Mouse (Mus musculus) brown adipose tissue, adult 24 weeks (tissue): ENCODE measurements around the gene Recql5. TPM values are rescaled to one million over a fixed set of nuclear protein-coding genes. Genes with fewer than 3 reads are reported as not detected.

Experiments used
- H3K27ac ChIP-seq: fragments of 200-500 bp; replicated peaks from 2 replicates; pipeline ENCODE4 v1.5.1; 2012; ENCODE audit warnings: low read depth, mild to moderate bottlenecking, low read length
- H3K4me1 ChIP-seq: fragments of 200-500 bp; 2 replicates; pipeline ENCODE4 v1.6.1; 2012; ENCODE audit warnings: low read length, mixed read lengths; ENCODE audit not compliant: control insufficient read depth, insufficient read depth, insufficient read length
- H3K4me3 ChIP-seq: fragments of 200-500 bp; 2 replicates; pipeline ENCODE4 v1.5.1; 2012; ENCODE audit warnings: low read depth, mild to moderate bottlenecking, low read length, moderate library complexity; ENCODE audit not compliant: insufficient read depth
- polyA plus RNA-seq: library from polyadenylated mRNA; stranded (reverse); fragments of >200 nt; gene quantifications from 2 replicates; pipeline ENCODE4 v1.2.4, GENCODE M21; 2012; ENCODE audit not compliant: missing spikeins, insufficient read depth, insufficient read length

Recql5 gene
- polyA plus RNA-seq, 1 experiment: 4.2 TPM

GRCm38 (mm10) chr11:115899486-115900266 is 33.6 kb downstream of the Recql5 start, which contains the start of gene Smim5:
Gene Smim5 (plus strand): TSS chr11:115899966.
- Histone ChIP-seq H3K4me3 (no peak within 1 kb of the TSS), H3K27ac (no peak within 1 kb of the TSS), H3K4me1 (no peaks in the 10 kb centered on the region; the same call in 1 of the 2 replicates)

GRCm38 (mm10) chr11:115898886-115899285 is 34.4 kb downstream of the Recql5 start:
- no peak overlapping the region for H3K27ac ChIP-seq
- H3K4me1 ChIP-seq: no peaks in the 10 kb centered on the region; the same call in 1 of the 2 replicates
- no peak overlapping the region for H3K4me3 ChIP-seq

DNA sequence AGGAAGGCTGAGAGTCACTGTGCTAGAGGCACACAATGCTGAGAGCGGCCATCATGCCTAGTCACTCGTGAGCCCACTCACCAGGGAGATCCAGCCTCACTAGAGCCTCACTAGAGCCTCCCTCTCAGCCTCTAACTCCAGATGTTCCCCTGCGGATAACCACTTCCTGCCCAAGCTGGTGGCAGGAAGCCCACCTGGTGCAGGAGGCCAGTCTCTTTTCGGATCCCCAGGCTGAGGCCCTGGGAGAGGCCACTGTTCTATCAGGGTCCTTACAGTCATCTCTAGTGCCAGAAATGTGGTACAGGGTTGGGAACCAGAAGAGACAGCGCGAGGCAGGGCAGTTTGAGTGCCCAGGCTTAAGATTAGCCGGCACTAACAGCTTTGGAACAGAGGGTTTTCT is 34.8 kb downstream of the Recql5 start:
- H3K4me3 ChIP-seq: no peak overlapping the region
- no peak overlapping the region for H3K27ac ChIP-seq

DNA sequence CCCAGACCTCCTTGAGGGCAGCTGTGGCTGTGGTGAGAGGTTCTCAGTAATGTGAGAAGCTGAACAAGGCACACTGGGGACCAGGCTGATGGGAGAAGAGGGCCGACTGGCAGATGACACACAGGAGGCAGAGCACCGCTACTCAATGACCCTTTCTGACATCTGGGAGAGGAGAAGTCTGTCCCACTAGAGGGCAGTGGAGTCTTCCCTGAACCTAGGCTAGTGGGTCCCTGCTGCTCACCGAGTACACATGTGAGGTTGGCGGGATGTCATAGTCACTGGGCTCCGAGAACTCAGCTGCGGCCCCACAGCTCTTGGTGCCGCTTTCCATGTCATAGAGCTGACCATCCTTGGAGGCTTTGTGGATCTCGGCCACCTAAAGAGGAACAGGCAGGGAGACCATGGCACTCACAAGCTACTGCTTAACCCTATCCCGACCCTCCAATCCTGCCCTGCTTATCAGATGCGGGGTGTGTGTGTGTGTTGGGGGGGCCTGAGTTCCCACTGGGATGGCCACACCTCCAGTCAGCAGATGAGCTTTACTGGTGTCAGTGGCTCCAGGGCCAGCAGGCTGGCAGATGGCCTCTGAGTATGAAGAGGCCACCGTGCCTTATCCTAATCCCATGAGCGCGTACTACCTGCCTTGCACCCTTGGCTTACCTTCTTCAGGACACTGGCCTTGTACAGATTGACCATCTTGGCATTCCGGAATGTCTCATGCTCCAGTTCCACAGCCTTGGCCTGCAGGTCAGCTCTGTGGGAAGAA is 38.3 kb downstream of the Recql5 start:
- Histone ChIP-seq H3K27ac (no peak overlapping the region), H3K4me1 (no peaks in the 10 kb centered on the region; the same call in 1 of the 2 replicates), H3K4me3 (no peak overlapping the region)

More for the DNA sequence above, 34.8 kb downstream of the Recql5 start:
- H3K4me1 ChIP-seq: no peaks in the 10 kb centered on the region; the same call in 1 of the 2 replicates

GRCm38 (mm10) chr11:115893071-115893470 is 40.2 kb downstream of the Recql5 start:
- no peak overlapping the region for H3K4me3 ChIP-seq
- no peak overlapping the region for H3K27ac ChIP-seq
- H3K4me1 ChIP-seq: no peaks in the 10 kb centered on the region

GRCm38 (mm10) chr11:115892213-115892612 is 41.1 kb downstream of the Recql5 start:
- H3K4me1 ChIP-seq: no peaks in the 10 kb centered on the region
- no peak overlapping the region for H3K27ac ChIP-seq
- no peak overlapping the region for H3K4me3 ChIP-seq

- H3K27ac ChIP-seq: no peak overlapping the region
- H3K4me3 ChIP-seq: no peak overlapping the region
- no peaks in the 10 kb centered on the region for H3K4me1 ChIP-seq
Observed at GRCm38 (mm10) chr11:115889159-115889558, 44.1 kb downstream of the Recql5 start.

- no peak overlapping the region for H3K4me3 ChIP-seq
- no peaks in the 10 kb centered on the region for H3K4me1 ChIP-seq
- H3K27ac ChIP-seq: no peak overlapping the region
Observed at GRCm38 (mm10) chr11:115888020-115888419, 45.3 kb downstream of the Recql5 start.

DNA sequence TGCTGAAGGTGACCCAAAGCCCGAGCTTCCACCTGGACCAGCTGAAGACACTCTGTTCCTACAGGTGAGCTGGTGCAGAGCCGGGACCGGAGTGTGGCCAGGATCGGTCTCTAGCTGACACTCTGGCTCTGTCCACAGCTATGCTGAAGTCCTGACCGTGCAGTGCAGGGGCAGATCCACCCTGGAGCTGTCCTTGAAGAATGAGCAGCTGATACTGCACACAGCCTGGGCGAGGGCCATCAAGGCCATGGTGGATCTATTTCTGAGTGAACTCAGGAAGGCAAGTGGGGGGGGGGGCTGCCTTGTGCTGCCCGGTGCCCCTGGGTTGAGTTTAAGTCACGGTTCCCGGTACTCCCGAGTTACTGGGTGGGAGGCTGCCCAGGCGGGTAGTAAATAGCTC is 46.8 kb downstream of the Recql5 start:
- no peak overlapping the region for H3K27ac ChIP-seq
- no peaks in the 10 kb centered on the region for H3K4me1 ChIP-seq
- no peak overlapping the region for H3K4me3 ChIP-seq

- Histone ChIP-seq H3K4me3 (no peak overlapping the region), H3K4me1 (no peaks in the 10 kb centered on the region), H3K27ac (no peak overlapping the region)
Observed at GRCm38 (mm10) chr11:115885281-115885680, 48.0 kb downstream of the Recql5 start.

DNA sequence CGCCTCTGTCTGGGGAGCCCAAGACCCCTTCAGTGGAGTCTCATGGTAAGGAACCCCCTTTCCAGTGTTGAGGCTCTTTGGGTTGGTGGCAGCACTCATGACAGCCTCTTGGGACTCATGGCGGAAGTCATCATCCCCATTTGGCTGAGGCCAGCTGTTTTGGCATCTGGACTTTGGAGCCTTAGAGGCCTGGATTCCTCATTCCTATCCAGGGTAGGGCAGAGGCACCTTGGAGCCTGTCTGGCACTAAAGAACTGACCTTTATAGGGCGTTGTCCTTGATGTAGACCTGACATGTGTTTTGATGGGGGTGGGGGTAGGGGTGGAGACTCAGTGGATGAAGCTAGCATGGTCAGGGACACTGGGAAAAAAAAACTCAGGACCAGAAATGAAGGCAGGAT is 48.9 kb downstream of the Recql5 start:
- Histone ChIP-seq H3K4me3 (no peak overlapping the region), H3K4me1 (no peaks in the 10 kb centered on the region), H3K27ac (no peak overlapping the region)

DNA sequence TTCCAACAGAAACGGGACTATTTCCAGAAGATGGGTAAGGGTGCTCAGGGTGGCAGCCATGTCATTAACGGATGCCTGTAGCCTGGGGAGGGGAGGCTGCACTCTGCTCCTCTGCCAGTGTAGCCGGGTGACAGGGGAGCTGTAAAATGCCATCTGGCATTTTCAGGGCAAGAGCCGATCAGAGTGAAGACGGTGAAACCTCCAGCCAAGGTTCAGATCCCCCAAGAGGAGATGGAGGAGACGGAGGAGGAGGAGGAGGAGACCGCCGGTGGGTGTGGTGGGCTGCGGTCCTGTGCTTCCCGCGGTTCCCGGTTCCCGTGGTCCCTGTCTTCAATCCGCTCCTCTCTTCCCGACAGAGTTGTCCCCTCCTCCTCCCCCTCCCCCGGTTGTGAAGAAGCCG is 50.0 kb downstream of the Recql5 start:
- Histone ChIP-seq H3K4me3 (no peak overlapping the region), H3K27ac (no peak overlapping the region), H3K4me1 (no peaks in the 10 kb centered on the region)

DNA sequence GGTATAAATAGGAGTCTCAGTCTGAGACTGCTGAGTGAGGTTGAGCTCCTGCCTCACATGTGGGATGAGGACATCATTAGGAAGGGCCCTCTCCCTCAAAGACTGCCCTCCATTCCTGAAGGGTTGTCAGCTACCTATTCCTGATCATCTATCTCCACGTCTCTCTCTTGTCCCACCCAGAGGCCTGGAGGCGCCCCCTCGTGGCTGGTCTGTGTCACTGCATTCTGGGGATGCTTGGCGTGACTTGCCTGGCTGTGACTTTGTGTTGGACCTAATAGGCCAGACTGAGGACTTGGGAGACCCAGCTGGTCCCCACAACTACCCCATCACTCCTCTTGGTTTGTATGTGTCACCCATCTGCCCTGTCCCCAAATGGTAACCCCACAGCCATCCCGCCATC is 52.3 kb downstream of the Recql5 start:
- H3K27ac ChIP-seq: no peak overlapping the region
- H3K4me1 ChIP-seq: no peaks in the 10 kb centered on the region
- no peak overlapping the region for H3K4me3 ChIP-seq

DNA sequence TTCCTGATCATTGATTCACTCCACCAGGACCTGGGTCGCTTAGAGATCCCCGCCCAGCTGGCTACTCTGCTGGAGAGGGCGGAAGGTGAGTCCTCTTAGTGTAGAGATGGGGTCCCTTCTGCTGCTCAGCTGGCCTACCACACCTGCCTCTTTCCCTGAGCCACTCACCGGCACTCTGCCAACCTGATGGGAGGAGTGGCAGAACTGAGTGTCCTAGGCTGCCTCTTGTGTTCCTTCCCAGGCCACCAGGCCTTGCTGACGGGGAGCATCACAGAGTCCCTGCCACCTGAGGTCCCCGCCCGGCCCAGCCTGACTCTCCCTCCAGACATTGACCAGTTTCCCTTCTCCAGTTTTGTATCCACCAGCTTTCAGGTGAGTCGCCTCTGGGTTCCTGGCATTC is 55.2 kb downstream of the Recql5 start:
- no peaks in the 10 kb centered on the region for H3K4me1 ChIP-seq
- no peak overlapping the region for H3K27ac ChIP-seq
- no peak overlapping the region for H3K4me3 ChIP-seq

GRCm38 (mm10) chr11:115877174-115877755 is 56.0 kb downstream of the Recql5 start:
- no peak overlapping the region for H3K4me3 ChIP-seq
- H3K27ac ChIP-seq: no peak overlapping the region
- no peaks in the 10 kb centered on the region for H3K4me1 ChIP-seq
